Mouse (Mus musculus): Measurements from ENCODE around the gene Muc3. TPM values are rescaled to one million over a fixed set of nuclear protein-coding genes. Genes with fewer than 3 reads are reported as not detected.

Gene Muc3
- total RNA-seq, 4 experiments from 2014 or later = not detected

DNA sequence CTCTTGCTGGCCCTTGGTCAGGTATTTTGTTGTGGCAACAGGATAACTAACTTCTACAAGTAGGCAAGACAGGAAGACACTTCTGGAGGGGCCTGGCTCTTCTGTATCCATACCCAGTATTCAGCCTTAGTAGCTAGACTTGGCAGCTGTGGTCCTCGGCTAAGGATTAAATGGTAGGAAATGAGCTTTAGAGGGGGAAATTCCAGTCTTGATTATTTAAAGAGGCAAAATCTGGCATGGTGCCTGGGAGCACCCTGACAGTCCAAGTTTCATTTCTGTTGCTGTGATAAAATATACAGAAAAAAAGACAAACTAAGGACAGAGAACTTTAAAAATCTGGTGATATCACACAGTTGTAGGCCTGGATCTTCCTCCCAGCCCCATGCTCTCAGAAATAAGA is 53.1 kb downstream of the Muc3 start:
- peak in 1 of 2 experiments; percentile 55 for DNase-seq (ENCODE audit: low spot score in 2 of 2)

- DNase-seq (ENCODE audit: low spot score in 2 of 2) = no peak
Observed at GRCm38 (mm10) chr5:137095135-137095534, 54.0 kb downstream of the Muc3 start.

GRCm38 (mm10) chr5:137093720-137094119 is 55.4 kb downstream of the Muc3 start:
- no peak for DNase-seq (ENCODE audit: low spot score in 2 of 2)

GRCm38 (mm10) chr5:137091560-137091959 is 57.6 kb downstream of the Muc3 start:
- DNase-seq (ENCODE audit: low spot score in 2 of 2) = no peak

DNA sequence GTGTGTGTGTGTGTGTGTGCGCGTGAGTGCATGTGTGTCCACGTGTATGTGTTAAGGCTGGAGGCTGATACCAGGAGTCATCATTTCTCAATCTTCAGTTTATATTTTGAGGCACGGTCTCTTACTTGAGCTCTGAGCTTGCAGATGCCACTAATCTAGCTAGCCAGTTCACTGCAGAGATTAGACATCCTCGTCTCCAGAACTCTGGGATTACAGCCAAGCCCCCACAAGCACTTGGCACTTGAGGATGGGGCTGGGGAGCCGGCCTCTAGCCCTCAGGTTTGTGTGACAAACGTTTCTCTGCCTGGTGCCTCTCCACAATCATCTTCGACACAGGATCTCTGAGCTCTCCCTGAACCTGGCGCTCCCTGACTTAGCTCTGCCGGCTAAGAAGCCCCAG is 58.3 kb downstream of the Muc3 start:
- DNase-seq (ENCODE audit: low spot score in 2 of 2) = no peak

DNA sequence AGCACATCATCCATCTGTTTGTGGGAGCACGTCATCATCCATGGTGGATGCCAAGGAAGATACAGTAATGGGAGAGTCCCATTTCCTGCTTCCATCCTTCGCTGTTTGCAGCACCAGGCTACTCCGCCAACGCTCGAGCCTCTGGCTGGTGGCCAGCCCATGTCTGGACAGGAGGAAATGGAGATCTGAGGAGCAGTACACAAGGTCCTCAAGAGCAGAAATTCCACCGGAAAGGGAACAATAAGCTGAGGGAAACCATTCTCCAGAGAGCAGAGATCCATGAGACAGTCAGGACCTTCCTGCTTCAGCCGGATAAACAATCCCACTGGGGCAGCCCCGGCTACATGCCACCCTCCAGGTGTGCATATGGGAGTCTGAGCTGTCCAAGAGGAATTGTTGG is 61.7 kb downstream of the Muc3 start:
- DNase-seq (ENCODE audit: low spot score in 2 of 2) = no peak

- DNase-seq (ENCODE audit: low spot score in 2 of 2) = no peak
Observed at GRCm38 (mm10) chr5:137085731-137086130, 63.4 kb downstream of the Muc3 start.

DNA sequence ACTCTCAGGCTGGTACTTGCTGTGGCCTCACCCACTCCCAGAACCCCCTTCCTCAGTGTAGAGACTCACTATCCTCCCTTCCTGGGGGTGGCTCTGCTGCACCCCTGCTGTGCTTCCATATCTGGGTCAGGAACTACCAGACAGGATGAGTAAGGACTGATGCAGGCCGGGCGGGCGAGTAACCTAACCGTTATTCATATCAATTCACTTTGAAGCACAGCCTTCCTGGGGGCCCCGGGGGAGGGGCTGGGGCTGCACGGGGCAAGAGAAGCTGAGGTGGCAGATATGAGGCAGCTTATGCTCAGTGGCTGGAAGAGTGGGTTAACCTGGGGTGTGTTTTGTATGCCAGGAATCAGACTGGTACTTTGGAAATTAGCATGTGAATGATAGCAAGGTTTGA is 64.1 kb downstream of the Muc3 start:
- no peak for DNase-seq (ENCODE audit: low spot score in 2 of 2)

Other genes with a start within 250 kb of the Muc3 start
- gene Ift22, start 241.2 kb downstream of the Muc3 start, total RNA-seq (2022) = 10 to 100 TPM; 70.1 to 86.2 (median 80.7) TPM
- 100 to 1,000 TPM; 224 to 262 (median 228) TPM for gene Fis1, start 196.0 kb downstream of the Muc3 start, total RNA-seq (2022)
- under 1 TPM in 2 of 4 experiments, not detected in 2; 0.27 to 0.33 TPM for gene Cldn15, start 182.7 kb downstream of the Muc3 start, total RNA-seq (2022)
- gene Plod3, start 162.3 kb downstream of the Muc3 start, total RNA-seq (2022) = 10 to 100 TPM; 37.1 to 51.5 (median 46.0) TPM
- gene Znhit1, start 161.3 kb downstream of the Muc3 start, total RNA-seq (2022) = 10 to 100 TPM; 74.8 to 87.6 (median 80.4) TPM
- gene Vgf, start 122.9 kb downstream of the Muc3 start, total RNA-seq (2022) = 100 to 1,000 TPM; 162 to 206 (median 186) TPM
- gene Ap1s1, start 103.2 kb downstream of the Muc3 start, total RNA-seq (2022) = 100 to 1,000 TPM; 309 to 341 (median 318) TPM
- gene Serpine1, start 77.1 kb downstream of the Muc3 start, total RNA-seq (2022) = 1 to 10 TPM in 2 of 4 experiments, under 1 TPM in 2; 0.77 to 3.0 (median 1.8) TPM
- gene Trim56, start 33.1 kb downstream of the Muc3 start, total RNA-seq (2022) = 10 to 100 TPM in 1 of 4 experiments, 1 to 10 TPM in 3; 6.1 to 11.0 (median 8.1) TPM
- 1 to 10 TPM; 3.4 to 6.4 (median 4.9) TPM for gene Muc3a, start 63.1 kb upstream of the Muc3 start, total RNA-seq (2022)
- gene Ache, start 138.2 kb upstream of the Muc3 start, total RNA-seq (2022) = 10 to 100 TPM; 61.0 to 73.5 (median 63.6) TPM
- 10 to 100 TPM in 3 of 4 experiments, 1 to 10 TPM in 1; 7.4 to 14.7 (median 12.7) TPM for gene Ufsp1, start 145.3 kb upstream of the Muc3 start, total RNA-seq (2022)
- gene Srrt, start 158.4 kb upstream of the Muc3 start, total RNA-seq (2022) = 100 to 1,000 TPM; 220 to 278 (median 242) TPM
- gene Trip6, start 165.1 kb upstream of the Muc3 start, total RNA-seq (2022) = 1 to 10 TPM; 6.1 to 8.0 (median 6.7) TPM
- gene Slc12a9, start 184.3 kb upstream of the Muc3 start, total RNA-seq (2022) = 10 to 100 TPM; 25.6 to 37.8 (median 32.0) TPM
- gene Ephb4, start 200.8 kb upstream of the Muc3 start, total RNA-seq (2022) = 1 to 10 TPM; 5.6 to 7.2 (median 5.9) TPM

Measured in layer of hippocampus, adult 8-10 months (tissue).